8 mouse cellular contexts compared by ENCODE assay signal in the genomic region with DNA sequence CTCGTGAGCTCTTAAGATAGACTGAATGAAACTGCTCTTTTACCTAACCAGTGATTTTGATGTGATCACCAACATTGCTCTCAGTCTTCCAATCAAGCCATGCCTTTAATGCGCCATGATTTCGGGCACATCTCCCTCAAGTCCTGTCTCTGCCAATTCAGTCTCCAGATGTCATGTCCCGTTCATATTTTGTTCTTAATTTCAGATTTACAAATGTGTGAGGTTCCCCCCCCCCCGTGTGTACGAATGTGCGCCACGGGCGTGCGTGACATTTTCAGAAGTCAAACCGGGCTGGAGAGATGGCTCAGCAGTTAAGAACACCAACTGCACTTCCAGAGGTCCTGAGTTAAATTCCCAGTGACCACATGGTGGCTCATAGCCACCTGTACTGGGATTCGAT. TPM values are rescaled to one million over a fixed set of nuclear protein-coding genes. Genes with fewer than 3 reads are reported as not detected.
DNase-seq lines count a peak whose midpoint lies in the region; ATAC-seq and TF ChIP-seq lines count a peak whose summit lies in the region.

No protein-coding gene starts in this region.

- H3K36me3 ChIP-seq in testis, adult 2 months (ENCODE audit: control insufficient read depth, insufficient read depth, low read length), result peaks cover 4% of the 10 kb centered on the region
- H3K36me3 ChIP-seq in liver, embryonic 12.5 days, result peaks cover 40% of the 10 kb centered on the region
- peaks cover 15% of the 10 kb centered on the region for H3K36me3 ChIP-seq in stomach, postnatal 0 days (ENCODE audit: control insufficient read depth, insufficient read depth, low read length)

- 0 out of 2 replicates have a peak, but pooled peaks cover 5% of the 10 kb centered on the region for H3K9me3 ChIP-seq in liver, embryonic 12.5 days (replicated peaks)
- H3K9me3 ChIP-seq in stomach, postnatal 0 days (ENCODE audit: control insufficient read depth, low read length), result no peaks in the 10 kb centered on the region

- TF ChIP-seq POLR2A in testis, adult 2 months (IDR thresholded peaks at IDR 0.05; ENCODE audit: control insufficient read depth, low read depth, low read length), result no peak

- peaks cover 2% of the 10 kb centered on the region; the same call in 1 of the 2 replicates for H3K4me1 ChIP-seq in testis, adult 2 months (ENCODE audit: control insufficient read depth, insufficient read depth, low read length)
- peaks cover 52% of the 10 kb centered on the region for H3K4me1 ChIP-seq in liver, embryonic 12.5 days
- no peaks in the 10 kb centered on the region for H3K4me1 ChIP-seq in stomach, postnatal 0 days (replicated peaks; ENCODE audit: control insufficient read depth, insufficient read depth)

- peak overlapping the region; percentile 79 for H3K4me2 ChIP-seq in liver, embryonic 12.5 days
- H3K4me2 ChIP-seq in stomach, postnatal 0 days (replicated peaks; ENCODE audit: low read depth), result peak overlapping the region; percentile 72

- WGBS in liver, embryonic 12.5 days (ENCODE audit: insufficient replicate concordance), result 2% methylated on average over 12 of the region's 12 CpGs
- 2% methylated on average over 12 of the region's 12 CpGs for WGBS in stomach, postnatal 0 days

- peak; percentile 40 for DNase-seq in adrenal gland, postnatal 10 days
- DNase-seq in adrenal gland, postnatal 36 days, result no peak
- DNase-seq in testis, postnatal 10 days (ENCODE audit: low spot score), result no peak
- DNase-seq in stomach, postnatal 0 days (ENCODE audit: low spot score), result no peak
- DNase-seq in frontal cortex, postnatal 10 days (ENCODE audit: low spot score in 2 of 2), result no peak
- DNase-seq in lung, postnatal 25 days (ENCODE audit: low spot score), result no peak

- H3K9ac ChIP-seq in liver, embryonic 12.5 days, result peak overlapping the region; percentile 67
- H3K9ac ChIP-seq in stomach, postnatal 0 days (ENCODE audit: low read length), result peak overlapping the region; percentile 61

- TF ChIP-seq EP300 in stomach, postnatal 0 days (optimal IDR thresholded peaks at IDR 0.05), result no peak

- TF ChIP-seq CTCF in testis, adult 2 months (IDR thresholded peaks at IDR 0.05; ENCODE audit: control insufficient read depth, insufficient read depth, insufficient replicate concordance, low read depth, low read length), result no peak
- peak; percentile 27 for TF ChIP-seq CTCF in stomach, postnatal 0 days (IDR thresholded peaks at IDR 0.05; ENCODE audit: low read depth)

- H3K27ac ChIP-seq in testis, adult 2 months (ENCODE audit: control insufficient read depth, insufficient read depth, low read depth, low read length), result peak overlapping the region; percentile 93
- H3K27ac ChIP-seq in liver, embryonic 12.5 days, result peak overlapping the region; percentile 93
- H3K27ac ChIP-seq in stomach, postnatal 0 days (replicated peaks), result peak overlapping the region; percentile 95

- ATAC-seq in liver, embryonic 12.5 days, result no peak
- no peak; the same call in none of the 2 replicates for ATAC-seq in stomach, postnatal 0 days (ENCODE audit: low FRiP score, low TSS enrichment)

- peak overlapping the region; percentile 98 for H3K4me3 ChIP-seq in testis, adult 2 months (ENCODE audit: control insufficient read depth, low read depth, low read length)
- peak overlapping the region; percentile 71 for H3K4me3 ChIP-seq in liver, embryonic 12.5 days
- H3K4me3 ChIP-seq in stomach, postnatal 0 days (ENCODE audit: low read depth, low read length), result peak overlapping the region; percentile 78

- no peaks in the 10 kb centered on the region for H3K27me3 ChIP-seq in testis, adult 2 months (ENCODE audit: control insufficient read depth, insufficient read depth, low read length)
- H3K27me3 ChIP-seq in liver, embryonic 12.5 days (replicated peaks), result no peaks in the 10 kb centered on the region
- no peaks in the 10 kb centered on the region for H3K27me3 ChIP-seq in stomach, postnatal 0 days (ENCODE audit: control insufficient read depth, insufficient read depth, low read length)

RNA-seq across cellular contexts. Expression of a gene that starts 7.4 kb away (rescaled TPM):
- total RNA-seq in adrenal gland, postnatal 10 days (2021), result 10 to 100 TPM; 30.2 to 35.0 TPM
- total RNA-seq in adrenal gland, postnatal 36 days (2021), result 10 to 100 TPM; 28.0 to 31.5 TPM
- 7.9 and 8.5 TPM in 2 replicates for polyA plus RNA-seq in testis, adult 2 months (2012; rRNA removed)
- 20.4 and 21.9 TPM in 2 replicates for polyA plus RNA-seq in liver, embryonic 12.5 days (2016; fragmentation: Nextera tagmentation; extraction: Ambion mirVana)
- 53.7 TPM in 2 replicates for polyA plus RNA-seq in stomach, postnatal 0 days (2015; fragmentation: Nextera tagmentation; extraction: Ambion mirVana)

RNA-seq across cellular contexts. Expression of a gene that starts 7.9 kb away (rescaled TPM):
- total RNA-seq in adrenal gland, postnatal 10 days (2021), result 100 to 1,000 TPM; 672 to 709 TPM
- total RNA-seq in adrenal gland, postnatal 36 days (2021), result 100 to 1,000 TPM; 602 to 611 TPM
- 122 and 154 TPM in 2 replicates for polyA plus RNA-seq in testis, adult 2 months (2012; rRNA removed)
- polyA plus RNA-seq in liver, embryonic 12.5 days (2016; fragmentation: Nextera tagmentation; extraction: Ambion mirVana), result 912 and 924 TPM in 2 replicates
- 706 and 736 TPM in 2 replicates for polyA plus RNA-seq in stomach, postnatal 0 days (2015; fragmentation: Nextera tagmentation; extraction: Ambion mirVana)

RNA-seq across cellular contexts. Expression of a gene that starts 49.2 kb away (rescaled TPM):
- total RNA-seq in adrenal gland, postnatal 10 days (2021), result 10 to 100 TPM; 16.3 to 28.9 TPM
- 10 to 100 TPM; 11.9 to 18.3 TPM for total RNA-seq in adrenal gland, postnatal 36 days (2021)
- 4.0 and 4.7 TPM in 2 replicates for polyA plus RNA-seq in testis, adult 2 months (2012; rRNA removed)
- polyA plus RNA-seq in liver, embryonic 12.5 days (2016; fragmentation: Nextera tagmentation; extraction: Ambion mirVana), result 18.5 and 18.9 TPM in 2 replicates
- 16.3 and 16.5 TPM in 2 replicates for polyA plus RNA-seq in stomach, postnatal 0 days (2015; fragmentation: Nextera tagmentation; extraction: Ambion mirVana)
